Mouse (Mus musculus): ENCODE measurements around the gene Nipbl. TPM values are rescaled to one million over a fixed set of nuclear protein-coding genes. Genes with fewer than 3 reads are reported as not detected.
A peak's percentile ranks its signal among the peaks of the same experiment; 100 is the strongest.
"Not testable (repeated sequence)": the region's sequence is repeated elsewhere in the genome, so short reads cannot be mapped to it uniquely, and the experiment has no call there.

Nipbl gene
- total RNA-seq (2021), result 10 to 100 TPM; 17.9 to 19.1 TPM
- long read RNA-seq, experiment 1, partial matches to known transcripts, result 6 of 7 reads
- long read RNA-seq, experiment 1, other reads (novel, unspliced or antisense), result 1 of 7 reads
- long read RNA-seq, experiment 2, partial matches to known transcripts, result 1 of 1 reads
- long read RNA-seq, experiment 2, other reads (novel, unspliced or antisense), result 0 of 1 reads

GRCm38 (mm10) chr15:8443926-8444889, at the start of gene Nipbl:
TSS of gene Nipbl (minus strand) at chr15:8444463.
- peak; percentile 89 for DNase-seq

- no peak for DNase-seq
These were observed 41.0 kb upstream of the Nipbl start for GRCm38 (mm10) chr15:8485261-8485660.

DNA sequence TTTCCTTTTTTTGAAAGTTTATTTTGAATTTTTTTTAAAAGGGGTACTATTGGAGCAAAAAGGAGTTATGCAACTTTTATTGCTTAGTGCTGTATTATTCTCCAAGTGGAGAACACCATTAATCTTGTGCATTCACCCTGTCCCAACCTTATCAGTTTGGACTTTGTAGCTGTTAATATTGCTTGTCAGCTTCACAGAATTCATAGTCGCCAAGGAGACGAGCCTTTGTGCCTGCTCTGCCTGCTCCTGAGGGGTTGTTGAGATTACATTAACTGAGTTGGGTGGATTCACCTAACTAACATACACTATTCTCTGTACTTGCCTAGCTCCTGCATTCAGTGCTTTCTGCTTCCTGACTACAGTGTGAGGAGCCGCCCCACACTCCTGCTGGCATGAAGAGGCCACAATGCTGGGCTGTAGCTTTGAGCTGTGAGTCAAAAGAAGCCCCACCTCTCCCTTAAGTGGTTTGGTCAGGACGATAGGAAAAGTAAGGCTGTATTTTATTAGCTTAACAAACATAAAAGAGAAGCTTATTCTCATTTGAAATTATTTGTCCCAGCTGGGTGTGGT, 24.8 kb upstream of the Nipbl start:
- no peak for DNase-seq

GRCm38 (mm10) chr15:8463521-8463920, 19.3 kb upstream of the Nipbl start:
- no peak for DNase-seq

GRCm38 (mm10) chr15:8462780-8463179, 18.5 kb upstream of the Nipbl start:
- DNase-seq, result no peak

GRCm38 (mm10) chr15:8460871-8461270, 16.6 kb upstream of the Nipbl start:
- no peak for DNase-seq

- DNase-seq, result no peak
These were observed 15.7 kb upstream of the Nipbl start for GRCm38 (mm10) chr15:8459979-8460378.

DNA sequence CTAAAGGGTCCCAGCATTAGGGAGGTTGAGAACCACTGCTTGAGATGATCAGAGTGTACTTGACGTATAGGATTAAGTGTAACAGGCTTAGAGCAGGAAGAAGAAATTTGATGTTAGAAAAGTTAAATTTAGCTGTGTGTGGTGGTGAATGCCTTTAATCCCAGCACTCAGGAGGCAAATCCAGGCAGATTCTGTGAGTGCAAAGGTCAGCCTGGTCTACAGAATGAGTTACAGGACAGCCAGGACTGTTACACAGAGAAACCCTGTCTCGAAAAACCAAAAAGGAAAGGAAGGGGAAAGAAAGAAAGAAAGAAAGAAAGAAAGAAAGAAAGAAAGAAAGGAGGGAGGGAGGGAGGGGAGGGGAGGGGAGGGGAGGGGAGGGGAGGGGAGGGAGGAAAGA, 12.0 kb upstream of the Nipbl start:
- DNase-seq, result not testable (repeated sequence)

- DNase-seq, result no peak
These were observed 11.2 kb upstream of the Nipbl start for GRCm38 (mm10) chr15:8455486-8455885.

- DNase-seq, result no peak
These were observed 6.8 kb upstream of the Nipbl start for GRCm38 (mm10) chr15:8451071-8451470.

GRCm38 (mm10) chr15:8447193-8447767, 3.0 kb upstream of the Nipbl start:
- DNase-seq, result no peak

- DNase-seq, result no peak
These were observed 2.2 kb upstream of the Nipbl start for GRCm38 (mm10) chr15:8446435-8446834.

DNA sequence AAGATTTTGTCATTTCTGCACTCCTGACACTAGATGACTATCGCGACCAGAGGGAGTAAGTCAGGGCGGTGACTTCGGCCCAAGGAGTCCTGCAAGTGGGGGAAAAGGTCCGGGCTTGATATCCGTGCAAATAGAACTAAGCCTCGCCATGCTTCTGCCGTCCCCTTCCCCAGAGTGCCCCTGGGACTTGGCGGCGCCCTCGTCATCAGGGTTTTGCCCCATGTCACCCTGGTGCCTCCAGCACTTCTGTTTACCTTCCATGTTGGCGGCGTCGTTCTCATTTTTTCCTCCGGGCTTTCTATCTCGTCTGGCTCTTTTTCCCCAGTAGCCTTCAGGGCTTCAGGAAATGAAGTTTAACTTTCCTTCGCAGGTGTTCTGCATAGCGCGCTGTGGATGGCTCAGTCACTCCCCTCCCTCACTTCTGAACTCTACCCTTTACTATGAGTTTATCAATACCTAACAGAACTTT, 1.7 kb upstream of the Nipbl start:
- peak; percentile 29 for DNase-seq

- DNase-seq, result peak; percentile 78
These were observed 781 bp upstream of the Nipbl start for GRCm38 (mm10) chr15:8444890-8445597.

DNA sequence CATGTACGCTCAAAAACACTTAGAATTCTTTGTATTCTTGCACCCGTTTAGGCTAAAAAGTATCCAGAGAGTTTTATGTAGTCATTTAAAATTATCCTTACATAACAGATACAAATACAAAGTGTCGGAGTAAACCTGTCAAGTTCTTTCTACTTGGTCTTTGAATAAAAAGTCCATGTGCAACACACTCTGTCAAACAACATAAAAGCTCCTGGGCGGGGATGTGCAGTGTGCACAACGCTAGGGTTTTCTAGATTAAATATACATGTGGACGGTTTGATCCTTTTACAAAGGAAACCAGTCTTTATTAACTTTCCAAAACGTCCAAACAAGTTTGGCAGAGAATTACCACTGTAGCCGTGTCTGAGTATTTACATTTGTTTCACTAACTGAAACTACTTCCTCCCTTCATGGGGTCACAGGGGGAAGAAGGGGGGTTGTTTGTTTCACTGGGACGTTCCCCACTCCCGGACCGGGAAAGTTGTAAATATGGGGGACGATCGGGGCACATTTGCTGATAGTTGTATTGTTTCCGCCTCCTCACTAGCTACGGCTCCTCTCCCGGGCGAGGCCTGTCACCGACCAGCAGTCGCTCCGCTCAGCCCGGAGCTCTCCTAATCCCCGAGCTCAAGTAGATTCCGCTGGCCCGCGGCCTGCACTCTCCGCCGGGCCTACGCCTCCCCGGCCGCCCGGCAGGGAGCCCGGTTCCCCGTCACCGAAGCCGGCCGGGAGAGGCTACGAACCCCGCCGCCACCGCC, 916 bp downstream of the Nipbl start:
- DNase-seq, result peak; percentile 63

DNA sequence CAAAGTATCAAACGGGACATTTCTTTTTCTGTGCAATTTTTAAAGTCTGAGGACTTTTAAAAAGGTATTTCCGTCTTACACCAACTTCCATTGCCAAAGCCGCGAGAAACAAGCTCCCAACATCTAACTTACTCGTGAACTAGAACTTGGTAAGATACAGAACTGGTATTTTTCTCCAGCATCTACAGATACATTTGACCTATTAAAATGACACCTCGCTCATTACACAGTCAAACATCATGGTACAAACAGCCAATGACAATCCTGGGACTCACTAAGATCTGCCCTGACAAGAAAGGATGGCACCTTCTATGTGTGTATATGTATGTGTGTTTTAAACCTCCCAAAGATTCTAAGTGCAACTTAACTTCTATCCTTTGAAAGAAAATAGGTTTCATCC, 1.5 kb downstream of the Nipbl start:
- no peak for DNase-seq

DNA sequence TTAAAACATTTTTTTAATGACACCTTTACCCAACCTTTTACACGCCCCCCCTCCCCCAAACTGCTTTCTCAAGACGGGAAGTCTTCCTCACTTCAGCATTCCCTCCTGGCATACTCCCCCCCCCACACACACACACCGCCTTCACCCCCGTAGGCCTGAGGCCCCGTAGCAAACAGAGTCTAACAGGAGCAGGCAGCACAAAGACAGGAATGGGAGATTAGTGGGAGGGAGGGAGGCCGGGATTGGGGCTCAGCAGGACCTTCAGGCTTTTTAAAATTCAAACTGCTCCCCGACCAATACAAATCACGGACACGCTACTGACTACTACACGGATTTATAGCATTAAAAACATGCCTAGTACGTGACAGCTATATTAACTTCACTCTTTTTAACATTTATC, 2.1 kb downstream of the Nipbl start:
- no peak for DNase-seq

DNA sequence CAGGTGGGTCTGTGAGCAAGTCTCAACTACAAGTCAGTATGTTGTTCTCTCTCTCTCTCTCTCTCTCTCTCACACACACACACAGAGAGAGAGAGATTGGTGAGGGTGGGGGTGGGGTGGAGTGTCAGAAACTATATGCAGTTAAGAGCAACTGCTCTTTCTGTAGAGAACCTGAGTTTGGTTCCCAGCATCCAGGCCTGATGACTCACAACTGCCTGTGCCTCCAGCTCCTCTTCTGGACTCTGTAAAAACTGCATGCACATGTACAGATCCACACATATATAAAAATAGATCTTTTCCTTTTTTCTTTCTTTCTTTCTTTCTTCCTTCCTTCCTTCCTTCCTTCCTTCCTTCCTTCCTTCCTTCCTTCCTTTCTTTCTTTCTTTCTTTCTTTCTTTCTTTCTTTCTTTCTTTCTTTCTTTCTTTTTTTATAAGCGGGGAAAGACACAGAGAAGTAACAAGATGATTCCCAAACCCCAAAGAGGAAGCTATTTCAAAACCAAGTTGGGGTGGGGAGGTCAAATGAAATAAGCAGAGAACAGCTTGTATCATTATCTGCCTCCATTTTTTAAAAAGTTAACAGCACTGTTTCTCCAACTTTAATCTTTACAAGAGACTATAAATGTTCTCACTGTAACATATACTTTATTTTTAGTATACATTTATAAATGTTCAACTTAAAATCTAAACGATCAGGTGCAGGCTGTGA, 10.9 kb downstream of the Nipbl start:
- no peak for DNase-seq

DNA sequence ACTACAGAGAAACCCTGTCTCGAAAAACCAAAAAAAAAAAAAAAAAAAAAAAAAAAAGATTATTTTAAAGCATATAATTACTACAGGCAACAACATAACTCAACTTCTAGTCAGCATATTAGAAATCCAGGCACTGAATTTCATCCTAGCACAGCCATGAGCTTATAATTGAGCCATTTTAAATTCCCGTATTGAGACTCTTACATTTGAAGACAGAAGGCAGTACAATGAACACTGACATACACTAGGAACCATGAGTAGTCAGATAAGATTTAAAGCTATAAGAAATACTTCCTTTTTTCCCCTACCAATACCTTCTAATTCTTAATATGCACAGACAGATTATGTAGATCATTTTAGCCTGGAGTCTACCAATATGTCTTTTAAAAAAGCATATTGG, 11.7 kb downstream of the Nipbl start:
- DNase-seq, result no peak

DNA sequence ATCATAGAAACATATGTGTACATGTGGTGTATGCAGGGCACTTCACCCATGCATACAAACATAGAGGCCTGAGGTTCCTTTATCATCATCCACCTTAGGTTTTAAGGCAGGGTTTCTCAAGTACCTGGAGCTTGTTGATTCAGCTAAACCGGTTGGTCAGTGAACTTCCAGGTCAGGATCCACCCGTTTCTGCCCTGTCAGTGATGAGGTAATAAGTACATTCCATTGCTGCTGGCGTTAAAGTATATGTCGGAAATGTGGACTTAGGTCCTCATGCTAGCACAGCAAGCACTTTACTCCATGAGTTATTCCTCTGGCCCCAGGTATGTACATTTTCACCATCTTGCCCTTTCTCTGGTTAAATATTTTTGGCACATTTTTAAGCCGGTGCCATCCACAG, 14.8 kb downstream of the Nipbl start:
- no peak for DNase-seq

DNA sequence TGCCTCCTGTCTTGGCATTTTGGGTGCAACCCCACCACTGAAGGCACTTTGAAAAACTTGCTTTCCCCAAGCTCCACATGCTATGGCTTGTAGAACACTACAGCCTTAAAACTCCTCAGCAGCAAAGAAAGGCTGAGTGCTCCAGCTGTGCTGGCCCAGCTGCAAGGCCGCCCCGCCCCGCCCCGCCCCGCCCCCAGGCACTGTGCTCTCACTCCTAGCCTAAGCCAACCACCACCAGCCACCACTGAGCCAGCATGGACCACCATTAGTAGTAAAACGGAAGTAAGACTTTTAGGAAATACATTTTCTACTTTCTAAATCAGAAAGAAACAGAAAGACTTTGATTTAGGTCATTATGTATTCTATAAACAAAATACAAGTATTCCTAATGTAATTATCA, 23.4 kb downstream of the Nipbl start:
- DNase-seq, result no peak
